Mouse (Mus musculus) fat pad, adult 2 months (tissue): Measurements from ENCODE around the gene Cenpa.

Experiments
- DNase-seq: peaks from one replicate; pipeline ENCODE4 v3.0.0-alpha.2; 2011; ENCODE audit warnings: low read depth, low spot score; ENCODE audit errors: extremely low read depth

The Cenpa gene

GRCm38 (mm10) chr5:30717991-30718703 lies 51.6 kb downstream of the Cenpa start:
- DNase-seq: no peak

- no peak for DNase-seq
Observed at GRCm38 (mm10) chr5:30721935-30722334, 55.4 kb downstream of the Cenpa start.
